ENCODE assay signal across 12 mouse cellular contexts in genomic region chr5:113732182-113732581, GRCm38 (mm10). TPM values are rescaled to one million over a fixed set of nuclear protein-coding genes. Genes with fewer than 3 reads are reported as not detected.
DNase-seq lines count a peak whose midpoint lies in the region; ATAC-seq and TF ChIP-seq lines count a peak whose summit lies in the region.
"Had no signal": no experiment of that assay in that cellular context is flagged by ENCODE, and none has a peak within 500 bp of the region (broad histone marks: within the 10 kb centered on the region; RNA-seq: fewer than 3 reads in every experiment).

No protein-coding gene starts in this region.

- no peaks in the 10 kb centered on the region for H3K27me3 ChIP-seq in kidney, postnatal 0 days (ENCODE audit: insufficient read depth, low read length)
- H3K27me3 ChIP-seq in kidney, embryonic 16.5 days (ENCODE audit: insufficient read depth, low read length): no peaks in the 10 kb centered on the region
- no peaks in the 10 kb centered on the region for H3K27me3 ChIP-seq in lung, postnatal 0 days (replicated peaks; ENCODE audit: insufficient read depth, low read length)
- H3K27me3 ChIP-seq: lung, embryonic 15.5 days had no signal

- 29% methylated on average over 6 of the region's 6 CpGs for WGBS in kidney, postnatal 0 days
- 33% methylated on average over 6 of the region's 6 CpGs for WGBS in kidney, embryonic 16.5 days
- WGBS in lung, postnatal 0 days: 24% methylated on average over 6 of the region's 6 CpGs

- no peak overlapping the region for H3K27ac ChIP-seq in kidney, postnatal 0 days
- no peak overlapping the region for H3K27ac ChIP-seq in kidney, embryonic 16.5 days (ENCODE audit: low read length)
- no peak overlapping the region for H3K27ac ChIP-seq in lung, postnatal 0 days (ENCODE audit: low read length)
- H3K27ac ChIP-seq: lung, embryonic 15.5 days had no signal

- H3K9me3 ChIP-seq in kidney, postnatal 0 days (replicated peaks; ENCODE audit: low read length): no peaks in the 10 kb centered on the region
- H3K9me3 ChIP-seq in kidney, embryonic 16.5 days (ENCODE audit: low read length): no peaks in the 10 kb centered on the region
- H3K9me3 ChIP-seq in lung, postnatal 0 days (ENCODE audit: low read length): no peaks in the 10 kb centered on the region
- H3K9me3 ChIP-seq: G1E; lung, embryonic 15.5 days had no signal

- ATAC-seq in kidney, postnatal 0 days (replicated peaks; ENCODE audit: low FRiP score, low read depth): no peak
- no peak for ATAC-seq in kidney, embryonic 16.5 days (ENCODE audit: low FRiP score, low TSS enrichment)
- ATAC-seq in lung, postnatal 0 days: no peak
- ATAC-seq in megakaryocyte progenitor cell, adult 5-6 weeks (replicated peaks; ENCODE audit: poor library complexity): no peak

- TF ChIP-seq CTCF in kidney, postnatal 0 days (IDR thresholded peaks at IDR 0.05; ENCODE audit: low read depth): peak; percentile 85
- peak; percentile 81 for TF ChIP-seq CTCF in lung, postnatal 0 days (IDR thresholded peaks at IDR 0.05)

- DNase-seq in adrenal gland, postnatal 10 days: peak; percentile 68
- DNase-seq in adrenal gland, adult 2 months: no peak
- peak; percentile 69 for DNase-seq in kidney, postnatal 0 days (ENCODE audit: low spot score)
- peak; percentile 71 for DNase-seq in ES-CJ7 (ENCODE audit: low read depth, low spot score)
- DNase-seq in embryo, embryonic 10.5 days (ENCODE audit: low spot score): peak; percentile 74
- peak; percentile 57 for DNase-seq in lung, postnatal 0 days (ENCODE audit: low spot score)

- no peak overlapping the region for H3K4me3 ChIP-seq in kidney, postnatal 0 days (replicated peaks; ENCODE audit: low read depth, low read length)
- H3K4me3 ChIP-seq in kidney, embryonic 16.5 days (ENCODE audit: low read length): no peak overlapping the region
- no peak overlapping the region for H3K4me3 ChIP-seq in lung, postnatal 0 days (ENCODE audit: low read depth, low read length)
- H3K4me3 ChIP-seq: lung, embryonic 15.5 days had no signal

- TF ChIP-seq EP300 in lung, postnatal 0 days (IDR thresholded peaks at IDR 0.05): no peak

- H3K4me2 ChIP-seq in kidney, postnatal 0 days (ENCODE audit: low read length): no peak overlapping the region
- H3K4me2 ChIP-seq in kidney, embryonic 16.5 days (replicated peaks; ENCODE audit: low read depth, low read length): no peak overlapping the region
- no peak overlapping the region for H3K4me2 ChIP-seq in lung, postnatal 0 days (replicated peaks; ENCODE audit: low read depth, low read length)
- H3K4me2 ChIP-seq: lung, embryonic 15.5 days had no signal

- no peaks in the 10 kb centered on the region for H3K36me3 ChIP-seq in kidney, postnatal 0 days (ENCODE audit: insufficient read depth, low read length)
- no peaks in the 10 kb centered on the region for H3K36me3 ChIP-seq in kidney, embryonic 16.5 days (ENCODE audit: insufficient read depth, low read length)
- H3K36me3 ChIP-seq in lung, postnatal 0 days (ENCODE audit: insufficient read depth, low read length): no peaks in the 10 kb centered on the region
- H3K36me3 ChIP-seq: lung, embryonic 15.5 days had no signal

- no peaks in the 10 kb centered on the region for H3K4me1 ChIP-seq in kidney, postnatal 0 days (replicated peaks; ENCODE audit: insufficient read depth, low read length)
- H3K4me1 ChIP-seq in kidney, embryonic 16.5 days (ENCODE audit: insufficient read depth, low read length): peaks cover 22% of the 10 kb centered on the region
- H3K4me1 ChIP-seq in lung, postnatal 0 days (ENCODE audit: insufficient read depth, low read depth, low read length): peaks cover 3% of the 10 kb centered on the region; the same call in 1 of the 2 replicates

- no peak overlapping the region for H3K9ac ChIP-seq in kidney, postnatal 0 days (ENCODE audit: low read depth, low read length)
- H3K9ac ChIP-seq in kidney, embryonic 16.5 days (replicated peaks; ENCODE audit: low read length): no peak overlapping the region
- no peak overlapping the region for H3K9ac ChIP-seq in lung, postnatal 0 days (replicated peaks; ENCODE audit: low read depth)
- H3K9ac ChIP-seq: lung, embryonic 15.5 days had no signal

RNA-seq across cellular contexts. Expression of gene Ficd, which starts 3.4 kb away (rescaled TPM):
- total RNA-seq in adrenal gland, postnatal 10 days (2021): 1 to 10 TPM; 7.3 to 7.7 TPM
- 10 to 100 TPM; 10.5 to 19.5 TPM for total RNA-seq in adrenal gland, adult 2 months (2021)
- 11.8 and 12.3 TPM in 2 replicates for polyA plus RNA-seq in adrenal gland, adult 2 months (2012; rRNA removed)
- 5.4 TPM in 2 replicates for polyA plus RNA-seq in kidney, postnatal 0 days (2015; fragmentation: Nextera tagmentation; extraction: Ambion mirVana)
- polyA plus RNA-seq in kidney, embryonic 16.5 days (2015; fragmentation: Nextera tagmentation; extraction: Ambion mirVana): 6.1 and 7.0 TPM in 2 replicates
- 6.7 and 6.8 TPM in 2 replicates for polyA plus RNA-seq in lung, postnatal 0 days (2015; fragmentation: Nextera tagmentation; extraction: Ambion mirVana)
- total RNA-seq in megakaryocyte progenitor cell, adult 5-6 weeks (2015): 2.5 and 3.1 TPM in 2 replicates
- 1.5 and 2.6 TPM in 2 replicates for total RNA-seq in megakaryocyte progenitor cell, adult 5-6 weeks (2017)

RNA-seq across cellular contexts. Expression of gene 1700069L16Rik, which starts 7.6 kb away (rescaled TPM):
- not detected for total RNA-seq in adrenal gland, postnatal 10 days (2021)
- not detected for total RNA-seq in adrenal gland, adult 2 months (2021)
- polyA plus RNA-seq in adrenal gland, adult 2 months (2012; rRNA removed): not detected in 2 replicates
- polyA plus RNA-seq in kidney, postnatal 0 days (2015; fragmentation: Nextera tagmentation; extraction: Ambion mirVana): not detected in 2 replicates
- polyA plus RNA-seq in kidney, embryonic 16.5 days (2015; fragmentation: Nextera tagmentation; extraction: Ambion mirVana): not detected in 2 replicates
- not detected in 2 replicates for polyA plus RNA-seq in lung, postnatal 0 days (2015; fragmentation: Nextera tagmentation; extraction: Ambion mirVana)
- total RNA-seq in megakaryocyte progenitor cell, adult 5-6 weeks (2015): not detected in 2 replicates
- total RNA-seq in megakaryocyte progenitor cell, adult 5-6 weeks (2017): not detected in 2 replicates
- total RNA-seq: G1E; gastrocnemius, postnatal 4 days had no signal
- polyA plus RNA-seq: G1E; lung, embryonic 15.5 days; stomach, embryonic 16.5 days had no signal

RNA-seq across cellular contexts. Expression of gene Sart3, which starts 40.1 kb away (rescaled TPM):
- 10 to 100 TPM; 26.3 to 31.3 TPM for total RNA-seq in adrenal gland, postnatal 10 days (2021)
- 10 to 100 TPM; 26.3 to 29.8 TPM for total RNA-seq in adrenal gland, adult 2 months (2021)
- polyA plus RNA-seq in adrenal gland, adult 2 months (2012; rRNA removed): 12.7 and 16.2 TPM in 2 replicates
- polyA plus RNA-seq in kidney, postnatal 0 days (2015; fragmentation: Nextera tagmentation; extraction: Ambion mirVana): 27.2 and 27.7 TPM in 2 replicates
- 54.8 and 62.4 TPM in 2 replicates for polyA plus RNA-seq in kidney, embryonic 16.5 days (2015; fragmentation: Nextera tagmentation; extraction: Ambion mirVana)
- 12.8 and 16.9 TPM in 2 replicates for polyA plus RNA-seq in lung, postnatal 0 days (2015; fragmentation: Nextera tagmentation; extraction: Ambion mirVana)
- total RNA-seq in megakaryocyte progenitor cell, adult 5-6 weeks (2015): 16.2 and 17.2 TPM in 2 replicates
- 26.0 and 37.7 TPM in 2 replicates for total RNA-seq in megakaryocyte progenitor cell, adult 5-6 weeks (2017)

RNA-seq across cellular contexts. Expression of gene Iscu, which starts 40.4 kb away (rescaled TPM):
- 100 to 1,000 TPM; 344 to 362 TPM for total RNA-seq in adrenal gland, postnatal 10 days (2021)
- total RNA-seq in adrenal gland, adult 2 months (2021): 100 to 1,000 TPM; 657 to 936 TPM
- polyA plus RNA-seq in adrenal gland, adult 2 months (2012; rRNA removed): 305 and 399 TPM in 2 replicates
- 187 and 202 TPM in 2 replicates for polyA plus RNA-seq in kidney, postnatal 0 days (2015; fragmentation: Nextera tagmentation; extraction: Ambion mirVana)
- 107 and 110 TPM in 2 replicates for polyA plus RNA-seq in kidney, embryonic 16.5 days (2015; fragmentation: Nextera tagmentation; extraction: Ambion mirVana)
- polyA plus RNA-seq in lung, postnatal 0 days (2015; fragmentation: Nextera tagmentation; extraction: Ambion mirVana): 197 and 225 TPM in 2 replicates
- total RNA-seq in megakaryocyte progenitor cell, adult 5-6 weeks (2015): 108 TPM in 2 replicates
- 87.2 and 98.4 TPM in 2 replicates for total RNA-seq in megakaryocyte progenitor cell, adult 5-6 weeks (2017)
